Mouse (Mus musculus) gastrocnemius, adult 8-10 months (tissue): ENCODE data around the gene Psen1. TPM values are rescaled to one million over a fixed set of nuclear protein-coding genes. Genes with fewer than 3 reads are reported as not detected.

Source experiments
- DNase-seq, 2 experiments: peaks; one replicate each; pipeline ENCODE4 v3.0.0; 2022; ENCODE audit warnings: low spot score in 2 of 2
- total RNA-seq, 4 experiments: library from RNA; stranded (reverse); gene quantifications; 2 replicates each; pipeline ENCODE4 v1.2.4; 2022

The Psen1 gene
- 10 to 100 TPM; 24.9 to 33.0 (median 28.3) TPM for total RNA-seq

- peak; percentile 85 to 88 for DNase-seq
Observed at GRCm38 (mm10) chr12:83687934-83688315, at the start of gene Psen1. Psen1 (plus strand) TSS chr12:83688152.

GRCm38 (mm10) chr12:83641233-83641632 is 46.7 kb upstream of the Psen1 start:
- no peak for DNase-seq

- no peak for DNase-seq
Observed at GRCm38 (mm10) chr12:83643116-83643515, 44.8 kb upstream of the Psen1 start.

- DNase-seq, result no peak
Observed at GRCm38 (mm10) chr12:83650346-83650745, 37.6 kb upstream of the Psen1 start.

- DNase-seq, result no peak
Observed at GRCm38 (mm10) chr12:83651414-83651813, 36.5 kb upstream of the Psen1 start.

DNA sequence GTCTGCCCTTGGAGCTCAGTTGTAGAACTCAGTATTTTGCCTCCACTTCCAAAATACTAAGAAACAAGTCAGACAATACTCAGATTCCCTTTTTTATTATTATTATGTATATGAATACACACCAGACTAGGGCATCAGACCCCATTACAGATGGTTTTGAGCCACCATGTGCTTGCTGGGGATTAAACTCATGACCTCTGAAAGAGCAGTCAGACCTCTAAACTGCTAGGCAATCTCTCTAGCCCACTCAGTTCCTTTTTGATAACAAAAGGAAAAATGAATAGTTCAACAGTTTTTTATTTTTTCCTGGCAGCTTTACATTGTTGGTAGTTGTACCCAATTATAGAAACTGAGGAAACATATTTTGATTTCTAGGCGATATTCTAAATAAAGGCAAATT is 2.5 kb upstream of the Psen1 start:
- DNase-seq, result no peak

GRCm38 (mm10) chr12:83686575-83687350 is 1.2 kb upstream of the Psen1 start:
- DNase-seq, result no peak

GRCm38 (mm10) chr12:83688316-83689086 is 549 bp downstream of the Psen1 start:
- no peak for DNase-seq

- DNase-seq, result no peak
Observed at GRCm38 (mm10) chr12:83689087-83689432, 1.1 kb downstream of the Psen1 start.

- no peak for DNase-seq
Observed at GRCm38 (mm10) chr12:83694011-83694410, 6.1 kb downstream of the Psen1 start.

DNA sequence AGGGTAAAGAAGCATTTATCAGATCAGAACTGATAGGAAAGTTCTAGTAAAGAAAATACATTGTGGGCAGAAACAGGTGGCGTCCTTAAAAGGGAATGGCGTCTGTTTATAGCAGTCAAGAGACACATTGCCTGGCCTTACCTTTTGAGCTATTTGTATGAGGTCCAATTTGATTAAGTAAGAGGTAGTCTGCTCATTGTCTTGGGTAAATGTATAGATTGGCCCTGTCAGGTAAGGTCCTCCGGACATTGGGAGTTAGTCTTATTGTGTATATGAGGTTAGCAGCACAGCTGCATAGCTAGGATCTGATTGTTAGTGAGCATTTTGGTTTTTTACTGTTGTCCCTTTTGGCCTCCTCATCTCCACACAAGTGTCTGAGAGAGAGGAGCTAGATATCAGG is 6.7 kb downstream of the Psen1 start:
- DNase-seq, result no peak

DNA sequence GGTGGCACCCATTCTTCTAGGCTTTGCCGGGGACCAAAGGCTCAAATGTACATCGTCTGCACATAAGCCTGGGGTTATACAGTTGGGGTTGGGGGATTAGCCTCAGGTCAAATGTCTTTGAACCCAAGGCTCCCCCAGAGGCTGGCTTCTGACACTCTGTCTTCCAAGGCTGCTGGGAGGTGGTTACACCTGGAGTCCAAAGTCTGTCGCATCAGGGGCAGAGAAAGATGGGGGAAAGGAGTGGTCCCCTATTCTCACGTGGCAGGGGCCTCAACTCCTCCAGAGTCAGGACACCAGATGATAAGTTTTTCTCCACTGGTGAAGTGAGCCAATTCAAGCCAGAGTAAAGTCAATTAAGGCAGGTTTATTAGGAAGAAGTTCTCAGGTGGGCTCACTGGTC is 10.7 kb downstream of the Psen1 start:
- no peak for DNase-seq

- DNase-seq, result no peak
Observed at GRCm38 (mm10) chr12:83701608-83702007, 13.7 kb downstream of the Psen1 start.

DNA sequence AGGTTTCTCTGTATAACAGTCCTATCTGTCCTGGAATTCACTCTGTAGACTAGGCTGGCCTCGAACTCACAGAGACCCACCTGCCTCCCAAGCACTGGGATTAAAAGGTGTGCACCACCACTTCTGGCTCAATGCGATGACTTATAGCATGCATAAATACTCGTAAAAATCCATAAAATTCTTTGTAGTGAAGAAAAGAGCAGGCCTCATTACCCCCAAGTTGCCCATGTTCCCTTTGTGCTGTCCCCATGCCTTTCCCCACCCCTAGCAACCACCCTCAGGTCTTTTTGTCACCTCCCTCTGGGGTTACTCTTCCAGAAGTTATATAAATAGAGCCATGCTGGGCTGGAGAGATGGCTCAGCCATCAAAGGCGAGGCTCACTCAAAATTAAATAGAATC is 14.8 kb downstream of the Psen1 start:
- DNase-seq, result no peak

- no peak for DNase-seq
Observed at GRCm38 (mm10) chr12:83706951-83707350, 19.0 kb downstream of the Psen1 start.

- no peak for DNase-seq
Observed at GRCm38 (mm10) chr12:83708160-83709092, 20.5 kb downstream of the Psen1 start.

GRCm38 (mm10) chr12:83709934-83710333 is 22.0 kb downstream of the Psen1 start:
- DNase-seq, result no peak

GRCm38 (mm10) chr12:83713749-83714148 is 25.8 kb downstream of the Psen1 start:
- DNase-seq, result no peak

- DNase-seq, result no peak
Observed at GRCm38 (mm10) chr12:83716416-83717184, 28.6 kb downstream of the Psen1 start.

- no peak for DNase-seq
Observed at GRCm38 (mm10) chr12:83719431-83719830, 31.5 kb downstream of the Psen1 start.

DNA sequence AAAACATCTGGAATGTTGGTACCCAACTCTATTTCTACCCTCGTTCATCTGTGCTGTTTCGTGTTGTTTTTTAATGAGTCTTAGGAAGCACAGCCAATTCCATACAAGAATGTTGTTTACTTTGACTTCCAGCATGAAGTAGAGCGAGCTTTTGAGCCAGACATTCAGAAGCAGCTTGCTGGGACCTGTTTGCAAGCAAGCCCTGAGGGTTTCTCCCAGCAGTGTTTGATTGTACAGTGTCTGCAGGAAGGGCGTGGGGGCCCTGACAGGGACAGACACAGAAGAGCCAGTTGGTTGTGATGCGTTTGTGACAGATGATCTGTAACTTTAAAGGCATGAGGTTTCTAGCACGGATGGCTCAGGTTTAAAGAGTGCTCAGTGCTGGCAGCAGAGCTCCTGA is 33.3 kb downstream of the Psen1 start:
- peak in 1 of 2 experiments; percentile 10 for DNase-seq
